Mouse (Mus musculus) cortical plate, adult 2 months (tissue): Measurements from ENCODE around the gene Tpo.

ENCODE experiments used
- CTCF ChIP-seq: fragments of 200-500 bp; IDR thresholded peaks from 2 replicates; pipeline ENCODE4 v1.5.1; 2011; ENCODE audit warnings: mild to moderate bottlenecking, control low read depth, low read length; ENCODE audit not compliant: insufficient read depth; ENCODE audit errors: extremely low read depth
- POLR2A ChIP-seq: fragments of 200-500 bp; IDR thresholded peaks from 2 replicates; pipeline ENCODE4 v1.6.1; 2011; ENCODE audit warnings: mild to moderate bottlenecking, low read length, control low read depth; ENCODE audit not compliant: insufficient read depth; ENCODE audit errors: extremely low read depth

GRCm38 (mm10) chr12:30017131-30017530, 115.3 kb downstream of the Tpo start:
- TF ChIP-seq CTCF (no peak), POLR2A (no peak)
